8 mouse cellular contexts compared by ENCODE assay signal in the genomic region with DNA sequence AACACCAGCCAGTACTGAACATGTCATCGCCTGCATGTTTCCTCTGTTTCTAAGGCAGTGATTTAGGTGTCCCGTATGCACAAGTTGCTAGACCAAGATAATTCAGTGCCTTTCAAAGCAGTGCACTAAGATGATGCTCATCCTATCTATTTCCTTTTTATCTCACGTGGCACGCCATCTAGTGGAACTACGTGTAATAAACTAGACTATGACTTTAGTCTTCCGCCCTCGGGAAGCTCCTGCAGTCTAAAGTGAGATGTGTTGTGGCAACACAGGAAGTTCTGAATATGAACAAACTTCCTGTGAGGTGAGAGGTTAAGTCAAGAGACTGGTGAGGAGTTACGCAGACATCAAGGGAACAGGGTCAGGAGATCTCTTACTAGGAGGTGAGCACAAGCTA. TPM values are rescaled to one million over a fixed set of nuclear protein-coding genes. Genes with fewer than 3 reads are reported as not detected.
DNase-seq lines count a peak whose midpoint lies in the region; ATAC-seq and TF ChIP-seq lines count a peak whose summit lies in the region.

No protein-coding gene starts in this region.

- H3K4me1 ChIP-seq in kidney, postnatal 0 days (replicated peaks; ENCODE audit: insufficient read depth, low read length) = no peaks in the 10 kb centered on the region
- no peaks in the 10 kb centered on the region for H3K4me1 ChIP-seq in MEL (ENCODE audit: control insufficient read depth in 1 of 2, insufficient read depth in 2 of 2, low read length in 2 of 2)
- H3K4me1 ChIP-seq in limb, embryonic 10.5 days = no peaks in the 10 kb centered on the region

- no peak for ATAC-seq in kidney, postnatal 0 days (replicated peaks; ENCODE audit: low FRiP score, low read depth)

- no peaks in the 10 kb centered on the region for H3K9me3 ChIP-seq in kidney, postnatal 0 days (replicated peaks; ENCODE audit: low read length)
- H3K9me3 ChIP-seq in MEL (replicated peaks; ENCODE audit: insufficient read depth, low read length) = no peaks in the 10 kb centered on the region
- H3K9me3 ChIP-seq in limb, embryonic 10.5 days (replicated peaks) = no peaks in the 10 kb centered on the region

- TF ChIP-seq EP300 in MEL (IDR thresholded peaks at IDR 0.05; ENCODE audit: low read depth in 1 of 2, low read length in 2 of 2) = no peak

- no peak overlapping the region for H3K4me2 ChIP-seq in kidney, postnatal 0 days (ENCODE audit: low read length)

- H3K79me2 ChIP-seq in MEL (ENCODE audit: control insufficient read depth, insufficient read depth, low read length, poor library complexity) = no peaks in the 10 kb centered on the region

- WGBS in kidney, postnatal 0 days = 33% methylated on average over 8 of the region's 8 CpGs
- WGBS in limb, embryonic 10.5 days = 45% methylated on average over 8 of the region's 8 CpGs

- no peaks in the 10 kb centered on the region for H3K27me3 ChIP-seq in kidney, postnatal 0 days (ENCODE audit: insufficient read depth, low read length)
- H3K27me3 ChIP-seq in MEL (ENCODE audit: control insufficient read depth in 1 of 2, insufficient read depth in 2 of 2, low read length in 2 of 2) = no peaks in the 10 kb centered on the region
- no peaks in the 10 kb centered on the region for H3K27me3 ChIP-seq in limb, embryonic 10.5 days (ENCODE audit: low read depth, poor library complexity, severe bottlenecking)

- H3K9ac ChIP-seq in kidney, postnatal 0 days (ENCODE audit: low read depth, low read length) = no peak overlapping the region
- no peak overlapping the region for H3K9ac ChIP-seq in MEL (ENCODE audit: control insufficient read depth, low read depth, low read length, poor library complexity, severe bottlenecking)

- TF ChIP-seq CTCF in kidney, postnatal 0 days (IDR thresholded peaks at IDR 0.05; ENCODE audit: low read depth) = peak; percentile 65
- TF ChIP-seq CTCF in MEL (IDR thresholded peaks at IDR 0.05 in 2 of 3, conservative IDR thresholded peaks at IDR 0.05 in 1 of 3; ENCODE audit: control insufficient read depth in 1 of 3, insufficient read depth in 1 of 3, low read depth in 2 of 3, low read length in 3 of 3, poor library complexity in 1 of 3, severe bottlenecking in 1 of 3) = peak in 2 of 3 experiments; percentile 7 to 8; a peak in 1 of 6 replicates

- H3K4me3 ChIP-seq in kidney, postnatal 0 days (replicated peaks; ENCODE audit: low read depth, low read length) = no peak overlapping the region
- no peak overlapping the region for H3K4me3 ChIP-seq in MEL (ENCODE audit: control insufficient read depth in 1 of 2, insufficient read depth in 1 of 2, low read depth in 2 of 2, low read length in 2 of 2)
- H3K4me3 ChIP-seq in limb, embryonic 10.5 days = no peak overlapping the region

- H3K27ac ChIP-seq in kidney, postnatal 0 days = no peak overlapping the region; the same call in 1 of the 2 replicates
- no peak overlapping the region for H3K27ac ChIP-seq in MEL (ENCODE audit: control insufficient read depth, low read depth, low read length)
- no peak overlapping the region for H3K27ac ChIP-seq in limb, embryonic 10.5 days

- TF ChIP-seq POLR2A in MEL (IDR thresholded peaks at IDR 0.05; ENCODE audit: control insufficient read depth in 1 of 2, insufficient read depth in 1 of 2, low read depth in 1 of 2, low read length in 2 of 2, poor library complexity in 1 of 2) = no peak

- DNase-seq in kidney, postnatal 0 days (ENCODE audit: low spot score) = peak; percentile 66
- no peak for DNase-seq in kidney, adult 11 months
- no peak for DNase-seq in MEL (ENCODE audit: low read depth, low spot score)
- peak; percentile 64 for DNase-seq in cerebellum, adult 9-10 months
- peak; percentile 87 for DNase-seq in naive thymus-derived CD4-positive, alpha-beta T cell, adult 2 months (ENCODE audit: low read depth)
- DNase-seq in limb, embryonic 10.5 days (ENCODE audit: low spot score) = no peak
- DNase-seq in frontal cortex, postnatal 14 days (ENCODE audit: low spot score in 2 of 2) = no peak
- DNase-seq in left cerebral cortex, adult 8-10 months (ENCODE audit: low spot score in 2 of 2) = no peak

- peaks cover 28% of the 10 kb centered on the region for H3K36me3 ChIP-seq in kidney, postnatal 0 days (ENCODE audit: insufficient read depth, low read length)
- no peaks in the 10 kb centered on the region for H3K36me3 ChIP-seq in MEL (ENCODE audit: control insufficient read depth in 1 of 2, insufficient read depth in 2 of 2, low read length in 2 of 2)
- peaks cover 45% of the 10 kb centered on the region for H3K36me3 ChIP-seq in limb, embryonic 10.5 days

- no peak for TF ChIP-seq RAD21 in MEL (IDR thresholded peaks at IDR 0.05; ENCODE audit: low read depth, low read length)

TF ChIP-seq in MEL, 35 proteins besides CTCF, POLR2A, EP300 and RAD21:
- TF ChIP-seq MAZ (IDR thresholded peaks at IDR 0.05; ENCODE audit: low read depth, low read length) (no peak), ELF1 (IDR thresholded peaks at IDR 0.05; ENCODE audit: low read depth, low read length) (no peak)

RNA-seq across cellular contexts. Expression of a gene that starts 43.9 kb away (rescaled TPM):
- polyA plus RNA-seq in kidney, postnatal 0 days (2015; fragmentation: Nextera tagmentation; extraction: Ambion mirVana) = 35.5 and 38.0 TPM in 2 replicates
- 8.3 and 9.5 TPM in 2 replicates for total RNA-seq in MEL (2012; rRNA removed)
- 10 to 100 TPM in 1 of 2 experiments, not detected in 1; 11.1 TPM for polyA plus RNA-seq in MEL (2012; ENCODE audit: insufficient read depth in 1 of 2, insufficient read length in 2 of 2, low read depth in 1 of 2, low replicate concordance in 2 of 2, missing spikeins in 1 of 2)
- polyA plus RNA-seq in limb, embryonic 10.5 days (2016; fragmentation: Nextera tagmentation; extraction: Ambion mirVana) = 38.8 and 43.0 TPM in 2 replicates
- 10 to 100 TPM; 18.8 to 25.5 (median 25.4) TPM for total RNA-seq in left cerebral cortex, adult 8-10 months (2022)

Comparison
In these comparisons a context has a peak if more than half of its experiments do, and no peak if none do; other contexts are left out.
1. DNase-seq: peak in kidney, postnatal 0 days (single experiment), cerebellum, adult 9-10 months (single experiment) and naive thymus-derived CD4-positive, alpha-beta T cell, adult 2 months (single experiment); none in kidney, adult 11 months (single experiment), MEL (single experiment), limb, embryonic 10.5 days (single experiment), frontal cortex, postnatal 14 days (0 of 2) and left cerebral cortex, adult 8-10 months (0 of 2).